Mouse (Mus musculus): Measurements from ENCODE around the gene St5. TPM values are rescaled to one million over a fixed set of nuclear protein-coding genes. Genes with fewer than 3 reads are reported as not detected.
A peak's percentile ranks its signal among the peaks of the same experiment; 100 is the strongest.

Gene St5
- polyA plus RNA-seq, 1 experiment, result 26.6 TPM

DNA sequence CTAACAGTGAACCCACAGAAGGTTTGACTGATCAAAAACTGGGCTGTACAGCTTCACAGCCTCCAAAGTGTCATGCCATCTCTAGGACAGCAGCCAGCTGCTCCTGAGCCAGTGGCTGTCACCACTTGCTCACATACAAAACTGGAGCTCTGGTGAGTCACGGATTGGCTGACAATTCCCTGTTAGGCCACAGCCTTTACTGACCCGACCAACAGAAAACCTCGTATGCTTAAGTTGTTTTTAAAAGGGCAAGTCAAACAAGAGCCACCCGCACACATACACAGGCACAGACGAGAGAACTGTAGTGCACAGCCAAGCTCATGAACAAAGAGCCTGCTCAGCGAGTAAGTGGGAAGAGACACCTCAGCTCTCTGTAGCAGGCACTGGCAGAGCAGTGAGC is 143.9 kb downstream of the St5 start:
- peak; percentile 40 for DNase-seq (ENCODE audit: low read depth)
- no peak for TF ChIP-seq POLR2A (IDR thresholded peaks at IDR 0.05; ENCODE audit: borderline replicate concordance, extremely low read depth, insufficient read depth, insufficient read length, poor library complexity, severe bottlenecking)
- TF ChIP-seq CTCF (IDR thresholded peaks at IDR 0.05; ENCODE audit: borderline replicate concordance, extremely low read depth, insufficient read depth, insufficient read length), result no peak

DNA sequence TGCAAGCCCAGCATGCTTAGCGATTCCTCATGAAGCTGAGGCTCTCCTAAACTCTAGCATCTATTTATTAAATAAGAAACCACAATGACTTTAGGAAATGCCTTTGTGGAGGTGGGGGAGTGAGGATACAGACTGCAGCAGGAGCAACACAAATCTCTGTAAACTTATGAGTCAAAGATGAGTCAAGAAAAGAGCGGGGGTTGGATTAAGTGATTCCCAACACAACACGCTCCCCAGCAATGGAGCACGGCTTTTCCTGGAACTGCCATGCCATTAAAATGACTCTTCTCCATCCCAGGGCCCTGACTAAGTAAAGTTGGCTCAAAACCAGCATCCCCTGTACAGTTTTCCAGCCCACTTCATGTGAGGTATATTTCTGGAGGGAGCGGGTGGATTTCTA is 156.7 kb downstream of the St5 start:
- DNase-seq (ENCODE audit: low read depth), result no peak
- TF ChIP-seq CTCF (IDR thresholded peaks at IDR 0.05; ENCODE audit: borderline replicate concordance, extremely low read depth, insufficient read depth, insufficient read length) (no peak), POLR2A (IDR thresholded peaks at IDR 0.05; ENCODE audit: borderline replicate concordance, extremely low read depth, insufficient read depth, insufficient read length, poor library complexity, severe bottlenecking) (no peak)

GRCm38 (mm10) chr7:109546186-109546585 is 157.2 kb downstream of the St5 start:
- TF ChIP-seq POLR2A (IDR thresholded peaks at IDR 0.05; ENCODE audit: borderline replicate concordance, extremely low read depth, insufficient read depth, insufficient read length, poor library complexity, severe bottlenecking), result no peak
- TF ChIP-seq CTCF (IDR thresholded peaks at IDR 0.05; ENCODE audit: borderline replicate concordance, extremely low read depth, insufficient read depth, insufficient read length), result no peak
- DNase-seq (ENCODE audit: low read depth), result no peak

- no peak for TF ChIP-seq POLR2A (IDR thresholded peaks at IDR 0.05; ENCODE audit: borderline replicate concordance, extremely low read depth, insufficient read depth, insufficient read length, poor library complexity, severe bottlenecking)
- peak; percentile 48 for DNase-seq (ENCODE audit: low read depth)
Observed at GRCm38 (mm10) chr7:109545255-109545993, 158.0 kb downstream of the St5 start.

DNA sequence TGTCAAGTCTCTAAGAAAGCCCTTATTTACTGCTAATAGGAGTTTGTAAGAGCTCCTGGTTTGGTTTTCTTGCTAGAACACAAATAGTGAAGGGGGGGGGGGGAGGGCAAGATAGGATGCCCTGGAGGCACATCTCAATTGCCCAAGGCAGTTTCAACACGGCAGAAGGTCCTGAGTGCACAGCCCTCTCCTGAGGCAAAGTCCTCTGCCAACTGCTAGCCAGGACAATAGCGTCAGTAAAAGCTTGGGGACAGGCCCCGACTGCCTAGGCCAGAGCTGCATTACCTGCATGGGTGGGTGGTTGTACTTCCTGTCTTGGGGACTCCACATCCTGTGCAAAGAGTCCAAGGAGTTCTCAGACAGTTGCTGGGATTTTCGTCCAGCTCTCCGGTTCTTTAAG is 158.6 kb downstream of the St5 start:
- no peak for TF ChIP-seq POLR2A (IDR thresholded peaks at IDR 0.05; ENCODE audit: borderline replicate concordance, extremely low read depth, insufficient read depth, insufficient read length, poor library complexity, severe bottlenecking)
- no peak for TF ChIP-seq CTCF (IDR thresholded peaks at IDR 0.05; ENCODE audit: borderline replicate concordance, extremely low read depth, insufficient read depth, insufficient read length)
- no peak for DNase-seq (ENCODE audit: low read depth)

DNA sequence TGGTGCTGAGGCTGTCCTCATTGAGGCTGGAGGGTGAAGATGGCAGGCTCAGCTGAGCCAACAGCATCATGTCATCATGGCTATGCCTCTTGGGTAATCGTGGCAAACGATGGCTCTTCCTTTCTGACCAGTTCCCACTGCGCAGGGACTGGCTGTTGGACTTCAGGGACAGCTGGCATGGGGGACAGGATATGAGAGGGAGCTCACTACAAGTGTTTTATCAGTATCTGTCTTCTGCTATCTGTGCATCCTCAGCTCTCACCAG is 161.1 kb downstream of the St5 start:
- TF ChIP-seq POLR2A (IDR thresholded peaks at IDR 0.05; ENCODE audit: borderline replicate concordance, extremely low read depth, insufficient read depth, insufficient read length, poor library complexity, severe bottlenecking), result no peak
- TF ChIP-seq CTCF (IDR thresholded peaks at IDR 0.05; ENCODE audit: borderline replicate concordance, extremely low read depth, insufficient read depth, insufficient read length), result no peak

GRCm38 (mm10) chr7:109541609-109542363 is 161.6 kb downstream of the St5 start:
- TF ChIP-seq CTCF (IDR thresholded peaks at IDR 0.05; ENCODE audit: borderline replicate concordance, extremely low read depth, insufficient read depth, insufficient read length) (no peak), POLR2A (IDR thresholded peaks at IDR 0.05; ENCODE audit: borderline replicate concordance, extremely low read depth, insufficient read depth, insufficient read length, poor library complexity, severe bottlenecking) (no peak)
- DNase-seq (ENCODE audit: low read depth), result no peak

More for the DNA sequence above, 161.1 kb downstream of the St5 start:
- DNase-seq (ENCODE audit: low read depth), result no peak

- TF ChIP-seq CTCF (IDR thresholded peaks at IDR 0.05; ENCODE audit: borderline replicate concordance, extremely low read depth, insufficient read depth, insufficient read length) (no peak), POLR2A (IDR thresholded peaks at IDR 0.05; ENCODE audit: borderline replicate concordance, extremely low read depth, insufficient read depth, insufficient read length, poor library complexity, severe bottlenecking) (no peak)
- DNase-seq (ENCODE audit: low read depth), result no peak
Observed at GRCm38 (mm10) chr7:109540902-109541301, 162.5 kb downstream of the St5 start.

- TF ChIP-seq POLR2A (IDR thresholded peaks at IDR 0.05; ENCODE audit: borderline replicate concordance, extremely low read depth, insufficient read depth, insufficient read length, poor library complexity, severe bottlenecking) (no peak), CTCF (IDR thresholded peaks at IDR 0.05; ENCODE audit: borderline replicate concordance, extremely low read depth, insufficient read depth, insufficient read length) (no peak)
- peak; percentile 93 for DNase-seq (ENCODE audit: low read depth)
Observed at GRCm38 (mm10) chr7:109536451-109536946, 166.9 kb downstream of the St5 start.

DNA sequence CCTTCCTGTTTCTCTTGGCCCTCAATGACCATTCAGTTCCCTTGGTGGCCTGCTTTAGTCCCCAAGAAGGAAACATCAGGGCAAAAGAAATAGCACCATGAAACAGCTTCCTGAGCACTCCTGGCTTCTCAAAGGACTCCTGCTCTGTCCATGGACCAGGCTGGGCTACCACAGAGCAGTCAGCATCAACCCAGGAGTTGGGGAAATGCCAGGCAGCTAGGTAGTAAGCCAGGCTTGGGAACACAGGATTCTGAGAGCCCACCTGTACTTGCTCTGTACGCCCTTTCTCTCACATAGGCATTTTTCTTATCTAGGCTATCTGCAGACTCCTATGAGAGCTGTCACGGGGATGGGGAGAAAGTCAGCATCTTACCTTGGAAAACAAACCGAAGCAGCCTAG is 168.5 kb downstream of the St5 start:
- DNase-seq (ENCODE audit: low read depth), result no peak
- TF ChIP-seq POLR2A (IDR thresholded peaks at IDR 0.05; ENCODE audit: borderline replicate concordance, extremely low read depth, insufficient read depth, insufficient read length, poor library complexity, severe bottlenecking), result no peak
- no peak for TF ChIP-seq CTCF (IDR thresholded peaks at IDR 0.05; ENCODE audit: borderline replicate concordance, extremely low read depth, insufficient read depth, insufficient read length)

DNA sequence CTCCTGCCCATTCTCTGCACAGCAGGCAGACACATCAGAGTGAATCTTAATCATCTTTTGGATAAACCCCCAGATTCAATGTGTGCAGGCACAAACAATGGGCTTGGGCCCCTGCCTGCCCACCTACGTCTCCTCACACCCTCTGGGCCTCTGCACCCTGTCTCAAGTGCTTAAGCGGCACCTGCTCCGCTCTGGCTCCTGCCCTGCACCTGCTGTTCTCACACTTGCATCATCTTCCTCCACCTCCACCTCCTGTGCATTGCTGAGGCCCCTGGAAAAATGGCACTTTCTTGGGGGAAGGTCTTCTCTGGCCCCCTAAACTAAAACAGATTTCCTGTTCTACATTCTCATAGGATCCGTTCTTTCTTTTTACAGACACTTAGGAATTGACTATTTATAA is 169.5 kb downstream of the St5 start:
- TF ChIP-seq POLR2A (IDR thresholded peaks at IDR 0.05; ENCODE audit: borderline replicate concordance, extremely low read depth, insufficient read depth, insufficient read length, poor library complexity, severe bottlenecking) (no peak), CTCF (IDR thresholded peaks at IDR 0.05; ENCODE audit: borderline replicate concordance, extremely low read depth, insufficient read depth, insufficient read length) (no peak)
- no peak for DNase-seq (ENCODE audit: low read depth)

DNA sequence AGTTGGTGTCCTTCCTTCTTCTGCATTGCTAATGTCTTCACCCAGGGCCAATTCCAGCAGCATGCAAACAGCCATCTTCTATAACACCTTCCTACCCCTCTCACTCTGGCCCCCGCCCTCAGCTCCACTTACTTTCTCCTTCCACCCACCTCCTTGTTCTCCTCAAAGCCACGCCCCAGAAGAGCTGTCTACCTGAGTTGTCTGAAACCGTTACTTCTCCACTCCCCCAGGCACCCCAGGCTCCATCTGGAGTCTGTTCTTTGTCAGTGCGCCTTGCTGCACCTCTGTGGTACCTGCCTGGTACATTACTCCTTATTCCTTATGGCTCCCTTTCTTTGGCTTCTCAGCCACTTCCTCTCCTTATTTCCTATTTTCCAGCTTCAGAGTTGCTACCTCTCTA is 170.3 kb downstream of the St5 start:
- no peak for DNase-seq (ENCODE audit: low read depth)
- TF ChIP-seq CTCF (IDR thresholded peaks at IDR 0.05; ENCODE audit: borderline replicate concordance, extremely low read depth, insufficient read depth, insufficient read length) (no peak), POLR2A (IDR thresholded peaks at IDR 0.05; ENCODE audit: borderline replicate concordance, extremely low read depth, insufficient read depth, insufficient read length, poor library complexity, severe bottlenecking) (no peak)
